Mouse (Mus musculus) thymus, postnatal 0 days (tissue): Measurements from ENCODE around the gene Hoxa2. TPM values are rescaled to one million over a fixed set of nuclear protein-coding genes. Genes with fewer than 3 reads are reported as not detected.

ENCODE experiments used
- DNase-seq: peaks from one replicate; pipeline ENCODE4 v3.0.0-alpha.2; 2015; ENCODE audit warnings: low spot score
- polyA plus RNA-seq: library from polyadenylated mRNA; unstranded; fragments of >200 nt; fragmentation: Nextera tagmentation; extraction: Ambion mirVana; gene quantifications from 2 replicates; pipeline ENCODE4 v1.2.1, GENCODE M21; 2015

The Hoxa2 gene
- polyA plus RNA-seq, 1 experiment from 2014 or later: 5.1 TPM

DNA sequence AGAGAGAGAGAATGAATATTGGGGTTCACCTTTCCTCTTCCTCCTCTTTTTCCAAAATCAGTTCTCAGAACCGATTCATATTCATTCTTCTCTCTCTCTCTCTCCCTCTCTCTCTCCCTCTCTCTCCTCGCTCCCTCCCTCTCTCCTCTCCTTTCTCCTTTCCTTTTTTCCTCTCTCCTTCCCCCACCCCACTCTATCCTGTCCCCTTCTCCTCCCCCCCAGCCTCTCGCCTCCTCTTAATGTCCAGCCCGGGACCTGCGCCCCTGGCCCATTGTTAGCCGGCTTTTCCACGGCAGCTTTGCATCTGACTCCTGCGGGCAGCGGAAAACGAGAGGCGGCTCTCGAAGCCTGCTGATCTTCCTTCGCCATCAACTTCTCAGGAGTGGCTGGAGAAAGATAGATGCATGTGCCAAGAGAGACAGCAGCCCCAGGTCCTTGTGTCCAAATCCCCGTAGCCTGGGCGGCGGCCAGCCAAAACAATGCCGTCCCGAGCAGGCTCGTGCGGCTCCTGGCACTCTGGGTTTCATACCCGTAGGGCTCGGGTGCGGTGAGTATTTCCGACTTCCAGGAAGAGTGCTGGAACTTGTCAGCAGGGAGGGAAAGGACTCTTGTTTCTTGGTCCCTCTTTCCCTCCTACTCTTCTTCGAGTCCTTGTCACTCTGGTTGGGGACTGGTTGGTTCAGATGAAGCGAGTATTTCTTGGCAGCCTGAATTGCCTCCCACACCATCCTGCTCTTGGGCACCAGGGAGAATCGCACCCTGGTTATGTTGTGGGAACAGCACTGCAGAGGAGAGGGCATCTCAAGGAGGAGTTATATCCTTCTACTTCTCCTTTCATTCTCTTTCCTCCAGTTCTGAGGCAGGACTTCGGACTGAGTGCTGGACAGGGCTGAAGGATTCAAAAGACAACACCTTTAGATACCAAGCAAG lies 1.1 kb upstream of the Hoxa2 start:
- DNase-seq: no peak

DNA sequence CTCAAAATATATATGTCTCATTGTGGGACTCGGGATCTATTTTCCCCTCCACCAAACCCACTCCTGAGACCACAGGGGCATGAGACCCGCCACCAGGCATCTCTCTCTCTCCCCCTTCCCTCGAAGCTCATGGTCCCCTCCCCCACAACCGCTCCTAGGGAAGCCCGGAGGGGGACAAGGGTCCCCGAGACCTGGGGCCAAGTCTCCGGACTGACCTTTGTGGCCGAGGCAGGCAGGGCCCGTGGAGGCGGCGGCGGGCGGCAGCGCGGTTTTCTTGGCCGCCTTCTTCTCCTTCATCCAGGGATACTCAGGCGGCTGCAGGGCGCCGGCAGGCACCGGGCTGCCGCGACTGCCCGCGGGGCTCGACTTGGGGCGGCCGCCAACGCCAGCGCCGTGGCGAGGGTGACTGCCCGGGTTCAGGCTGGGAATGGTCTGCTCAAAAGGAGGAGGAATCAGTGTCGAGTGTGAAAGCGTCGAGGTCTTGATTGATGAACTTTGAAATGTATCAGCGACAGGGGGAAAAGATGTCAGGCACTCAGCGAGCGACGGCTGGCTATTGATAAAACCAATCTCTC lies 493 bp downstream of the Hoxa2 start:
- no peak for DNase-seq

DNA sequence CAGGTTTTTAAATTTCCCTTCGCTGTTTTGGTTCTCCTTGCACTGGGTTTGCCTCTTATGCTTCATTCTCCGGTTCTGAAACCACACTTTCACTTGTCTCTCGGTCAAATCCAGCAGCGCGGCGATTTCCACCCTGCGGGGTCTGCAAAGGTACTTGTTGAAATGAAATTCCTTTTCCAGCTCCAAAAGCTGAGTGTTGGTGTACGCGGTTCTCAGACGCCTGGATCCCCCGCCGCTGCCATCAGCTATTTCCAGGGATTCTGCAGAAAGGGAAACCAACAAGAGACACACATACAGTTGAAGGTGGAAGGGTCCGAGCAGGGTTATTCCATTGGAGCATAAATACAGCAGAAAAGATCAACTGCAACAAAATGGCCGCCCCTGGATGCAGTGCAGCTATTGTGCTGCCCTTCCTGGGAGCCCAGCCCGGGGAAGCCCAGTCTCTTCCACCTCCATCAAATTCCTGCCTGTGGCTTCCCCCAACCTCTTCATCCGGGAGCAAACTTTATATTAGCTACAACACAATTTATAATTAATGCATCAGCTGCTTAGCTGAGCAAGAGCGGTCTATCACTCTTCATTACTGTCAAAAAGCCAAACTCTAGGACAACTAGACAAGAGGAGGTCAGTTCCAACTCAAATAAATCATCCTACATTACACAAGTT lies 1.1 kb downstream of the Hoxa2 start:
- no peak for DNase-seq

DNA sequence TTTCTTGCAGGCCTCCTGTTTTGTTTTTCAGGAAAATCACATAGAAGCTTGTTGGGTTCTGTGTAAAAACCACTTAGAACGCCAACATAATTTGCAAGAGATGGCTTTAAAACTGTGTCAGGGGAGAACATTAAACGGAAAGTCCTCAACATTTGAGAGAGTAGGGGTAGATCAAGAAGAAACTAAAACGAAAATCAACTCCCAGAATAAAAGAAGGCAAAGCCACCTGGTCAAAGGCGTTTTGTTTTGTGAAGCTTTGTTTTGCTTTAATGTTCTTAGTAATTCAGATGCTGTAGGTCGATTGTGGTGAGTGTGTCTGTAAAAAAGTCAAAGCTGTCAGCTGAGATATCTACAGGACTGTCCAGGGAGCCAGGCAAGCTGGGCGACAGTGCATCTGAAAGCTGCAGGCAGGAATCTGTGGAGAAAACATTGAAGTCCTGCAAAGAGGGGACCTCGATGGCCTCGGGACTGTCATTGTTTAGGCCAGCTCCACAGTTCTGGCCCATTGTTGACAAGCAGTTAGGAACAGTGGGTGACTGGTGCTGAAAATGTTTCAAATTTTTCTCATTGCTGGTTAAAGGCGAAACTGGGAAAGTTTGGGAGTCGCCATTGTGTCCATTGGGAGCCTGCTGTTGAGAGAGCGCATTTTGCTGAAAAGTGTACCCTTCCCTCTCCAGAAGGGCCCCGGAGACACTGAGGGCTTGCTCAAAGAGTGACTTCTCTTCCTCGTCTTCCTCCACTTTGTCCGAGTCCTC lies 1.8 kb downstream of the Hoxa2 start:
- no peak for DNase-seq

DNA sequence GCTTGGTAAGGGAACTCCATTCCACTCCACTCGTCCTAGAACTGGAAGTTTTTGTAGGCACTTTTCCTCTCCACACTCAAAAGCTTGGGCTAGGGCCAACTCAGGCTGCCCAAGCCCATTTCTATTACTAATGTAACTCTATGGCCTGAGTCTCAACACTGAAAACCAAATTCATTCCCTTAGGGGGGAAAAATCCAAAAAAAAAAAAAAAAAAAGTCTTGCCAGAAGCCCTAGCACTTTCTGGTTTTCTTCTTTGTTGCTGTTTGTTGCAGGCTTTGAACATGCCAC lies 2.6 kb downstream of the Hoxa2 start:
- no peak for DNase-seq

DNA sequence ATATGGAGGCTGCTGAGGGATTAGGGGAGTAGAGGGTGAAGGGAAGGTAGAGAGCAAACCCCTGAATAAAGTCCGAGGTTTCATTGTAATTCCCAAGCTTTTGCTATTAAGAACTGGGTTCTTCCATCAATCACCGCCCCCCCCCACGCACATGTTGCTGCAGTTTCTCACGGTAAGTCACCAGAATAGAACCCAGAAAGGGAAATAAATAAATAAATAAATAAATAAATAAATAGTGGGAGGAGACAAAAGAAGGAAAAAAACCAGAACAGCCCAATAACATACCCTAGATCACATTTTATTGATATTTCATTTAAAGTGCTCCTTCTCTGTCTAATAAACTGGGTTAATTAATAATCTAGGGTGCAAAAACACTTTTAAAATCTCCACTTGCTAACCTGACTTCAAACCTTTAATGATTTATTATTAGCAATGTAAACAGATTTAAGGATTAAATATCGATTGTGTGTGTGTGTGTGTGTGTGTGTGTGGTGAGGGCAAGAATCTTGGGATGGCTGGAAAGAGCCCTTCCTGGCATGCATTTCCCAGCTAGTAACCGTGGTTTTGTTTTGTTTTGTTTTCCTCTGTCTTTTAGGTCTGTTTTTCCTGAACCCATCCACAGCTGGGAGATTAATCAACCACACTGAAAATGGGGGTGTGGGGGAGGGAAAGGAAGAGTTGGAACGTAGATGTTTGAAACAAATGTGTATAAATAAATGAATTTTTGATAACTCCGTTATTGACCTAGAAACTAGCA lies 3.1 kb downstream of the Hoxa2 start:
- no peak for DNase-seq

DNA sequence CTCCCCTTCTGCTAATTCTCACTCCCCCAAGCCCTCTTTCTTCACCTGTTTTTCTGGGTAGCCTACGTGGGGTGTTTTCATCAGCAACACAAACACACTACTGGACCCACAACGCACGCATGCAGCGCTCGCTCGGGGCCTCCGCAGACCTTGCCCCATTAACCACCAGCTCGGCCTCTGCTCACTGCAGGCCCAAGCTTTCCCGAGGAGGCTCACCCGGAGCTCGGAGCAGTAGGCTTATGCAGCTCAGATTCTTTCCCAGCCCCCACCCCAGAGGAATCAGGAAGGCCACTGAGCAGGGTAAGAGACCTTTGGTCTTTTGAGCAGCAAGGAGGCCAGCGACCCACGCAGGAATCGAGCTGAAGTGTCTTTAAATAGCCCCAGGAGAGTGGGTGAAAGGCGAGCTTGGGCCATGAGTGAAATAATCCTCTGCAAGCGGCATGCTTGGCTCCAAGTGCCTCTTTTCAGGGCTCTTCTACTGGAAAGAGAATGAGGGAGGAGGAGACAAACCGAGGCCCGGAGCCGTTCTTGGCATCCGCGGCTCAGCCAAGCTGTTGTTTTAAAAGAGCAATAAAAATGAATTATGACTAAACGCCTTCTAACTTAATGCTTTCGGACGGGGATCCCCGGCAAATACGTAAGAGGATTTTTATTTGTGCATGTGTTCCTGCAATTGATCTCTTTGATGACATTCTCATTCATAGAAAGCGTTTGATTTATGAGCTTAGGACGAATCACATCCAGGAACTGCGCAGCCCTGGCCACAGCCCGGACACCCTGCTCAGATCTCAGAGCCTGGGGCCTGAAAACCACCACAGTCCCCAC lies 3.9 kb downstream of the Hoxa2 start:
- no peak for DNase-seq

DNA sequence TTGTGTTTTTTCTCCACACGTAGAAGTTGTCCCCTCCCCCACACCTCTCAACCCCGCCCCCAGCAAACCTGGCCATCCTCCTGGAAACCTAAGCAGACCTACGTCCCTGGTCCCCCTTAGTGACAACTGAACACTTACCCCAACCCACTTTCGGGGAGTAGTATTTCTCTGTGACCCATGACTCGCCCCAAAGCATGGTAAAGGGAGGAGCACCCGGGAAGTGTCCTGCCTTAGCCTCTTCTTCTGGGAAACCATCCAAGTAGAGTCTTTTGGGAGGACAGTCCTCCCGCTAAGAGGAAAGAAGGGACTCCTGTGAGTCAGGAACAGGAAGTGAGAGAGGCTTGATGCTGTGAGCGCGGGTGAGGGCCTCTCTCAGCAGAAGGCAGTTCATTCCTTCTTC lies 4.7 kb downstream of the Hoxa2 start:
- no peak for DNase-seq

DNA sequence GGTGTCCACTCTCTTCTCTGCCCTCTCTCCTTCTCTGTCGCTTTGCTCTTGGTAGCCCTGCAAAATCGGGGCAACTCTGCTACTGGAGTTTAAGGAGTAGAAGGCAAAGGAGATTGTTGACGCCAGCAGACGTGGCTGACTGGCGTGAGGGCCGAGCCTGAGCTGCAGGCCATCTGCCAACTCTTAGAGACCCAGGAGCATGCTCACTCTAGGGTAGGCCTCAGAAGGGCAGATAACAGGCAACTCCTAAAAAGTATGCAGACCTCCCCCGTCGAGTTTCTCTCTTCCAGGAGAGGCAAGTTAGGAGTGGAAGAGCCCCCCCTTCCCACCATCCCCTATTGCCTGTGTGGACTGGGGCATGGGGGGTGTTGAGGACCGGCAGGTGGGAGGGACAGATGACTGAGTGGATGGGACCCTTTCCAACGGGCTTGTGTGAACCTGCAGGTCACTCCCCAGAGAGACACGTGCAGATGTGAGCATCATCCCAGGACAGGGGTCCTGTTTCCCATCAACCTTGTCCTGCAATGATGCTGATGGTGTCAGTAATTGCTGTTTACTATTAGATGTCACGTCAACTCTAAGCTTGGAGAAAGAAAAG lies 5.4 kb downstream of the Hoxa2 start:
- DNase-seq: no peak

DNA sequence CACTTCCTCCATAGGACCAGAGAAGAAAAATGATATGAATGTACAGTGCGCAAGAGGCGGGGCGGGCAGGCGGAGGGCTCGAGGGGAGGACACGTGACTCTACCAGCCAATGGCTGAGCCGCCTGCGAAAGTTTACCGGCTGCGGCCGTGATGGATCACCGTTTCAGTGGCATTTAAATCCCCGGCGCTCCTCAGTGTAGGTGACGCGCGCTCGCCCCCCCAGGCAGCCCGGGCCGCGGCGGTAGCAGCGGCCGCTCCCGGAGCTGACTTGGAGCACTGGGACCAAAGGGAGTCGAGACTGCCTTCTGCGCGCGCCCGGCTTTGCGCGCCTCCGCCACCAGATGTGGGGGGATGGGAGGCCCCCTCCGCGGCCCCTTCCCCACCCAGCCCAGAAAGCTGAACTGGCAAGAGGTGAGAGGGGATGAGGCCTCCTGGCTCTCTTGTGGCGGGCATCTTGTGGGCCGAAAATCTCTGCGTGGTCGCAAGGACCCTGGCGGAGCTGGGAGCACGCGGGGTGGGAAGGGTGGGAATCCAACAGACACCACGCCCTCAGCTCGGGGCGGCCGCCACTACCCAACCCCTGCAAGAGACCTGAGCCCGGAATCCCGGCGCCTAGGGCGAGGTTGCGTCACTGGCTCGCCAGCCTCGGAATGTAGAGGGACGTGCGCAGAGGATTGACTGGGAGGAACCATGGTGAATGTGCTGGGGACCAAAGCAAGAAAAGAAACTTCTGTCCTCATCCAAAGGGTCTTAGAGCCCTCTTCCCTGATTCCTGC lies 6.2 kb downstream of the Hoxa2 start, which contains the start of gene Hoxa1:
Gene Hoxa1 (minus strand): TSS at position 42 of the 776 bp plus-strand sequence.
- peak; percentile 53 for DNase-seq

DNA sequence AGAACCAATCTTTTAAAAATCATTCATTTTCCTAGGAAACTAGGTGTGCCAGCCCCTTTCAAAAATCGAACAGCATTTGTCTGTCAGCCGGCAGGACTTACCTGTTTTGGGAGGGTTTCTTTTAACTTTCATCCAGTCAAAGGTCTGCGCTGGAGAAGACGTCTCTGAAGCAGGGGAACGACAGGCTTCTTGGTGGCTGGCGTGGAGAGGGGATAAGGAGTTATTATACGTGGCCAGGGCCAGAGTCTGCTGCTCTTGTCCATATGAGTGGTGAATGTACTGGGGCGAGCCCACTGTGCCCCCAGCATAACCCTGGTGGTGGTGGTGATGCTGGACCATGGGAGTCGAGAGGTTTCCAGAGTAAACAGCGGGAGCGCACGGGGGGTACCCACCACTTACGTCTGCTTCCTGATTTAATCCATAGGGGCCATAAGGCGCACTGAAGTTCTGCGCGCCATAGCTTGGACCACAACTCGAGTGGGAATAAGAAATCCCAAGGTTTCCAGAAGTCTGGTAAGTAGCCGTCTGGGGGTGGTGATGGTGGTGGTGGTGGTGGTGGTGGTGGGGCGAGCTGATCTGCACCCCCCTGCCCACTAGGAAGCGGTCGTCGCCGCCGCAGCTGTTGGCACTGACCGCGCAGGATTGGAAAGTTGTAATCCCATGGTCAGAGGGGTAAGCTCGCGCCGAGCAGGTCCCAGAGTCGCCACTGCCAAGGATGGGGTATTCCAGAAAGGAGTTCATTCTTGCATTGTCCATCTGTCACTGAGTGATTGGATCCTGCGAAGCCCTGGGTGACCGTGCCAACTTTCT lies 7.0 kb downstream of the Hoxa2 start:
- DNase-seq: no peak

DNA sequence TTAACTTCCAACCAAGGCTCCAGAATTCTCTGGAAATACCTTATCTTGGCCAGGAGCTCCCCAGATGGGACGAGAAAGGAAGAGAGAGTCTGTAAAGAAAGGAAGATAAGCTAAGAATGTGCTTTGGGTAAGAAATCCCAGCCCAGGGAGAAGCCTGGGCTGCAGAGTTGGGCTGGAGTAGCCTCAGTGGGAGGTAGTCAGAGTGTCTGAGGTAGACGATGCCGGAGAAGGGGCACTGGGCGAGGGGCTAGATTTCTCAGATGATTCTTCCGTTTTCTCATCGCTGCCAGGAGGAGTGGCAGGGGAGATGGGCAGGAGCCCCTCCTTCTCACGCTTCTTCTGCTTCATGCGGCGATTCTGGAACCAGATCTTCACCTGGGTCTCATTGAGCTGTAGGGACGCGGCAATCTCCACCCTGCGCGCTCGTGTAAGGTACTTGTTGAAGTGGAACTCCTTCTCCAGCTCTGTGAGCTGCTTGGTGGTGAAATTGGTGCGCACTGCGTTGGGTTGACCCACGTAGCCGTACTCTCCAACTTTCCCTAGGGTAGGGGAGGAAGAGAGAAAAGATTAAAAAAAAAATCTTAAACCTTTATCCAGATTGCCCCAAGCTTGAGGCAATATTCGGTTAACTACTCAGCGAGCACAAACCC lies 8.0 kb downstream of the Hoxa2 start:
- DNase-seq: no peak

DNA sequence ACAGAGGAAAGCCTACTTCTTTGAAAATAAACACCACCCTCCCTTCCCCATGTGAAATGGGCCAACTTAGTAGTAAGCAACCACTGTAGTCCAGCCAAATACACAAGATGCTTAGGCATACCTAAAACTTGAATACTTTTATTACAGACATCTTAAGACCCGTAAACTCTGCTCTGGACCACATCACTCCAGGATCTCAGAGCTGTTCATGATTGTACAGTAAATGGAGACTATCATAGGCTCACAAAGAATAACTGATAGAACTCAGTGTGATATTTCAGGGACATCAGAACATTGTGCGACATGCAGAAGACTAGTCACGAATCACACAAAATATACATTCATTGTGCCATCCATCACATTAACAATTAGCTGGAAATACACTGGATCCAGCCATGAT lies 9.2 kb downstream of the Hoxa2 start:
- no peak for DNase-seq

DNA sequence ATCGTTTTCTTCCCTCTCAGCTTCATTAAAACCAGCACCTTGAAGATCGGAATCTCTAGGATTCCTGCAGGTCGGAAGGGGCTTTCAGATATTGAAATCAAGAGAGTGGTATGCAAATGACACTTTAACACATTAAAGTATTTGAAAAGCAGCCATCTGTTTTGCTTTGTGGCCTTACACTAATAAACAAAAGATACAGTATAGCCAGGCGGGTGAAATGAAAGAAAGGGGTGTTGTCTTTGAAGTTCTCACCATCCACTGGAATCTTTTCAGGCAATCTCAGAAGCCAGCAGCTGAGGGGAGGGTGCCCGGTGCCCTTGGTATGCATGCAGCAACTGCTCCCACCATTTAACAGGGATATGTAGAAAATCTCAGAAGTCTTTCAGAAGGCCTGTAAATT lies 10.6 kb downstream of the Hoxa2 start:
- DNase-seq: no peak

DNA sequence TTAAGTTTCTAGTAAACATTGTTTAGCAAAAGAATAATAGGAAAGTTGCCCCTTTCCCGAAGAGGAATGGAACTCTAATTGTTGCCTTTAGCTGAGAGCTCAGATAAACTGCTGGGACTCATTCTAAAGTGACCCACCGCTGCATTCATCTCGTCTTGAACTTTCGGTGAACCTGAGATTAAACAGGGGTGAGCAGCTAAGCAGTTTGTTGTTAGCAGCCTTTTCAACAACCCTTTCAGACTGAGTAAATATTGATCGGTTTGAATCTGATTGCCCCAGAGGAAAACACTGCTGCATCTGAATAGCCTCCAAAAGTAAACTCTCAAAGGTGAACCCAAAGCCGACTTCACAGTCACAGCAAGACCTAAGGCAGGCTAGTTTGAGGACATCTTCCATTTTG lies 11.4 kb downstream of the Hoxa2 start:
- no peak for DNase-seq

DNA sequence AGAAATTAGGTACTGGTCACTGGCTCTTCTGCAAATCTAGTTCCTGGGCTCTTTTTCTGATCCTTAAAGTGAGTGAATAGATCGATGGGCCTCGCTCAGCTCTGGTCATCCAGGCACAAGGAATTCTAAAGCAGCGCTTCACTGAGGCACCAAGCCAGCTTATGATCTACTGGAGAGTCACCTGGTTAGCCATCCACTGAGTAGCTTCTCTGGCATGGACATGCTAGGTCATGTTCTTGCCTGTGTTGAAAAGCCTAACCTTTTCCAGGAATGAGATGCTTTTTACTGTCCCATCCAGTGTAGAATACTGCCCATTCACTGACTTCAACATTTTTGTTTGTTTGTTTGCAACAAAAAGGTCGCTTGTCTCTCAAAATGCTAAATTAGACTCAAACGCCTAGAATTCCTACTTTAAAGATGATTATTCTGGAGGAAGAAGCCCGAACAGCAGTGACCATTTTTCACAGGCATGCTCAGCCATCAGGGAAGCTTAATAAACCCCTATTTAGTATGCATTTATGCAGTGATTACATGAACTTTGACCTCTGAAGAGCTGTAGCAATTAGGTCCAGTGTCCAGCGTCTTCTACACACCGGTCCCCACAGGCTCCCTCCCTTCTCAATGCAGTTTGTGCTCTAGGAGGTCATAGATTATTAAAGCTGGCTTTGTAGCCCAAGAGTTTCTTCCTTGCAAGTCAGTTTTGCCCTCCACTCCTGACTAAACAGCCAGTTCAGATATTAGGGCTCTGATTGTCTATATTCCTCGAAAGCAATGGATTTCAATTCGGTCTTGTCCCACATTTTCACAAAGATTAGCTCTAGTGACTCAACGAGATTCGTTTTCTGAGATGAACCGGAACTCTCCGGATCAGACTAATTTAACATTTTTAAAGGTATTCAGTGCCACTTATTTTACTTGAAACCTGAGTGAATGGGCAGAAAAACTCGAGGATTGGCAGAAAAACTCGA lies 12.1 kb downstream of the Hoxa2 start:
- DNase-seq: no peak
